Mouse (Mus musculus) cortical plate, adult 2 months (tissue): Measurements from ENCODE around the gene Erg. TPM values are rescaled to one million over a fixed set of nuclear protein-coding genes. Genes with fewer than 3 reads are reported as not detected.

Experiments used
- H3K27ac ChIP-seq: fragments of 200-500 bp; 2 replicates; pipeline ENCODE4 v1.5.1; 2012; ENCODE audit warnings: low read length, control low read depth, inconsistent platforms; ENCODE audit not compliant: insufficient read depth
- H3K4me1 ChIP-seq: fragments of 200-500 bp; 2 replicates; pipeline ENCODE4 v1.6.1; 2011; ENCODE audit warnings: low read length; ENCODE audit not compliant: control insufficient read depth, insufficient read depth
- H3K4me3 ChIP-seq: fragments of 200-500 bp; 2 replicates; pipeline ENCODE4 v1.5.1; 2011; ENCODE audit warnings: mild to moderate bottlenecking, low read length, control low read depth; ENCODE audit not compliant: insufficient read depth
- CTCF ChIP-seq: fragments of 200-500 bp; IDR thresholded peaks from 2 replicates; pipeline ENCODE4 v1.5.1; 2011; ENCODE audit warnings: mild to moderate bottlenecking, control low read depth, low read length; ENCODE audit not compliant: insufficient read depth; ENCODE audit errors: extremely low read depth
- POLR2A ChIP-seq: fragments of 200-500 bp; IDR thresholded peaks from 2 replicates; pipeline ENCODE4 v1.6.1; 2011; ENCODE audit warnings: mild to moderate bottlenecking, low read length, control low read depth; ENCODE audit not compliant: insufficient read depth; ENCODE audit errors: extremely low read depth
- polyA plus RNA-seq: library from polyadenylated mRNA; depleted of rRNA; stranded (reverse); fragments of >200 nt; gene quantifications from 2 replicates; pipeline ENCODE4 v1.2.3, GENCODE M21; 2012

The Erg gene
- polyA plus RNA-seq, 1 experiment: 6.4 TPM

- Histone ChIP-seq H3K4me1 (no peaks in the 10 kb centered on the region), H3K4me3 (no peak overlapping the region), H3K27ac (no peak overlapping the region)
- no peak for TF ChIP-seq POLR2A
- TF ChIP-seq CTCF: no peak
Observed at GRCm38 (mm10) chr16:95490386-95490785, 96.0 kb downstream of the Erg start.

GRCm38 (mm10) chr16:95487606-95488351 is 98.6 kb downstream of the Erg start:
- Histone ChIP-seq H3K4me3 (no peak overlapping the region), H3K4me1 (no peaks in the 10 kb centered on the region), H3K27ac (no peak overlapping the region)
- TF ChIP-seq CTCF: no peak
- no peak for TF ChIP-seq POLR2A

GRCm38 (mm10) chr16:95481176-95481575 is 105.2 kb downstream of the Erg start:
- Histone ChIP-seq H3K4me1 (no peaks in the 10 kb centered on the region), H3K4me3 (no peak overlapping the region), H3K27ac (no peak overlapping the region)
- no peak for TF ChIP-seq CTCF
- TF ChIP-seq POLR2A: no peak

- no peak for TF ChIP-seq CTCF
- TF ChIP-seq POLR2A: no peak
- Histone ChIP-seq H3K4me3 (no peak overlapping the region), H3K27ac (no peak overlapping the region), H3K4me1 (no peaks in the 10 kb centered on the region)
Observed at GRCm38 (mm10) chr16:95478558-95478957, 107.8 kb downstream of the Erg start.

GRCm38 (mm10) chr16:95475041-95475440 is 111.4 kb downstream of the Erg start:
- TF ChIP-seq CTCF (no peak), POLR2A (no peak)
- H3K4me3 ChIP-seq: no peak overlapping the region
- no peaks in the 10 kb centered on the region for H3K4me1 ChIP-seq
- no peak overlapping the region for H3K27ac ChIP-seq

- no peak for TF ChIP-seq POLR2A
- TF ChIP-seq CTCF: no peak
Observed at GRCm38 (mm10) chr16:95473946-95474345, 112.4 kb downstream of the Erg start.

GRCm38 (mm10) chr16:95472771-95473170 is 113.6 kb downstream of the Erg start:
- no peaks in the 10 kb centered on the region for H3K4me1 ChIP-seq
- H3K27ac ChIP-seq: no peak overlapping the region
- TF ChIP-seq CTCF: no peak
- no peak for TF ChIP-seq POLR2A
- no peak overlapping the region for H3K4me3 ChIP-seq

More at GRCm38 (mm10) chr16:95473946-95474345, 112.4 kb downstream of the Erg start:
- H3K4me3 ChIP-seq: no peak overlapping the region
- H3K27ac ChIP-seq: no peak overlapping the region
- H3K4me1 ChIP-seq: no peaks in the 10 kb centered on the region

GRCm38 (mm10) chr16:95469262-95470139 is 116.9 kb downstream of the Erg start:
- H3K27ac ChIP-seq: no peak overlapping the region
- no peak for TF ChIP-seq CTCF
- TF ChIP-seq POLR2A: no peak

GRCm38 (mm10) chr16:95467893-95468292 is 118.5 kb downstream of the Erg start:
- Histone ChIP-seq H3K27ac (no peak overlapping the region), H3K4me1 (no peaks in the 10 kb centered on the region), H3K4me3 (no peak overlapping the region)
- no peak for TF ChIP-seq POLR2A
- TF ChIP-seq CTCF: no peak

More at GRCm38 (mm10) chr16:95469262-95470139, 116.9 kb downstream of the Erg start:
- Histone ChIP-seq H3K4me3 (no peak overlapping the region), H3K4me1 (no peaks in the 10 kb centered on the region)

GRCm38 (mm10) chr16:95466548-95466947 is 119.8 kb downstream of the Erg start:
- Histone ChIP-seq H3K27ac (no peak overlapping the region), H3K4me1 (no peaks in the 10 kb centered on the region), H3K4me3 (no peak overlapping the region)
- TF ChIP-seq POLR2A (no peak), CTCF (peak; percentile 46)
